Mouse (Mus musculus) brain, embryonic 18.5 days (tissue): ENCODE data around the gene Pik3c2g.

Experiments used
- DNase-seq: peaks from one replicate; pipeline ENCODE4 v3.0.0-alpha.2; 2012; ENCODE audit warnings: low read depth, low spot score

The Pik3c2g gene

GRCm38 (mm10) chr6:139841272-139841671 is 254.3 kb downstream of the Pik3c2g start:
- no peak for DNase-seq

GRCm38 (mm10) chr6:139842626-139843025 is 255.6 kb downstream of the Pik3c2g start:
- no peak for DNase-seq

GRCm38 (mm10) chr6:139843531-139843930 is 256.5 kb downstream of the Pik3c2g start:
- DNase-seq: no peak

- no peak for DNase-seq
Measured at GRCm38 (mm10) chr6:139846889-139847544, 260.0 kb downstream of the Pik3c2g start.

GRCm38 (mm10) chr6:139849931-139850330 is 262.9 kb downstream of the Pik3c2g start:
- no peak for DNase-seq

GRCm38 (mm10) chr6:139851705-139852603 is 264.9 kb downstream of the Pik3c2g start:
- no peak for DNase-seq

GRCm38 (mm10) chr6:139852836-139853235 is 265.8 kb downstream of the Pik3c2g start:
- no peak for DNase-seq

GRCm38 (mm10) chr6:139860141-139860540 is 273.1 kb downstream of the Pik3c2g start:
- DNase-seq: no peak

- DNase-seq: no peak
Measured at GRCm38 (mm10) chr6:139861534-139861933, 274.5 kb downstream of the Pik3c2g start.

- DNase-seq: no peak
Measured at GRCm38 (mm10) chr6:139865059-139865673, 278.1 kb downstream of the Pik3c2g start.

GRCm38 (mm10) chr6:139874418-139875176 is 287.6 kb downstream of the Pik3c2g start:
- no peak for DNase-seq

GRCm38 (mm10) chr6:139876691-139877090 is 289.7 kb downstream of the Pik3c2g start:
- no peak for DNase-seq

- no peak for DNase-seq
Measured at GRCm38 (mm10) chr6:139877476-139878361, 290.7 kb downstream of the Pik3c2g start.

- DNase-seq: no peak
Measured at GRCm38 (mm10) chr6:139878362-139878696, 291.3 kb downstream of the Pik3c2g start.

- no peak for DNase-seq
Measured at GRCm38 (mm10) chr6:139882076-139882475, 295.1 kb downstream of the Pik3c2g start.

- no peak for DNase-seq
Measured at GRCm38 (mm10) chr6:139887175-139887574, 300.2 kb downstream of the Pik3c2g start.

GRCm38 (mm10) chr6:139895637-139896036 is 308.6 kb downstream of the Pik3c2g start:
- DNase-seq: no peak

GRCm38 (mm10) chr6:139899630-139900151 is 312.7 kb downstream of the Pik3c2g start:
- DNase-seq: no peak

GRCm38 (mm10) chr6:139901801-139902200 is 314.8 kb downstream of the Pik3c2g start:
- no peak for DNase-seq

GRCm38 (mm10) chr6:139907138-139907537 is 320.1 kb downstream of the Pik3c2g start:
- no peak for DNase-seq
